Mouse (Mus musculus): ENCODE measurements around the gene Grsf1.

The Grsf1 gene

DNA sequence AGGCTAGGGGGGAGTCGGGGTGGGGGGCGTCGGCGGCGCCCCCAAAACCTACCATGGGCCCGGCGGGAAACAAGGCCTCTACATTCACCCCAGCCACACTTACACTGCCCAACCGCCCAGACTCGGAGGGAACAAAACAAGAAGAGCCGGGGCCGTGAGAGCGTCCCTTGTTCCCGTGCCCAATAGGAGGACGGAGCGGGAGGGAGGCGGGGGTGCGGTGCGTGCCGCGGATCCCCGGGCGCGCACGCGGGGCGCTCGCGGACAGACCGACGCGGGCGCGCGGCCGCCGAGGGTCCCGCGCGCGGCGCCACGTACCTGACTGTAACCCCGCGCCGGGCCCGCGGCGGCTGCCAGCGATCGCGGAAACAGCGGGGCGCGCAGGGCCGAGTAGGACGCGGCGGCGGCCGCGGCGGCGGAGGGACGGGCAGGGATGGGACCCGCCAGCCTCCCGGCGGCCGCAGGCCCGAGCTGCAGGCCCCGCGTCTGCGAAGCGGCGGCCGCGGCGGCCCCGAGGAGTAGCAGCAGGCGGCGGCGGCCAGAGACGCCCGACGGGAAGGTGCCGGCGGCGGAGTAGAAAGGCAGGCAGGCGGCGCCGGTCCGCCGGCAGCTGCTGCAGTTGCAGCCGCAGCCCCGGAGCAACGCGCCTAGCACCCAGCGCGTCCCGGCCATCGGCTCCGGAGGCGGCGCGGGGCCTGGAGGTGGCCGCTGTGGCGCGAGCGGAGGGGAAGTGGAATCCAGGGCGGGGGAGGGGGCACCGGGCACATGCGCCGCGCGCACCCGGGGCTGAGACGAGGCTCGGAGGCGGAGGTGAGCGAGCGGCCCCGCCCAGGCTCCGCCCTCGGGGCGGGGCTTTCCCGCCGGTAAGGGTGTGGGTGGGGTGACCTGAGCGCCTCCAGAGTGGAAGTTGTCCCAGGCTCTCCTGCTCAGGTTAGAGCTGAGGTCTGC, at the start of gene Grsf1:
TSS of gene Grsf1 (minus strand) at position 729 of the 945 bp plus-strand sequence.
- in situ Hi-C loops (cut with MboI; ENCODE audit: unreplicated experiment in 2 of 2): loop anchor here (10.0 to 25.0 kb wide), 3 partner anchors 161 to 1012 kb away; no protein-coding TSS in a partner anchor

DNA sequence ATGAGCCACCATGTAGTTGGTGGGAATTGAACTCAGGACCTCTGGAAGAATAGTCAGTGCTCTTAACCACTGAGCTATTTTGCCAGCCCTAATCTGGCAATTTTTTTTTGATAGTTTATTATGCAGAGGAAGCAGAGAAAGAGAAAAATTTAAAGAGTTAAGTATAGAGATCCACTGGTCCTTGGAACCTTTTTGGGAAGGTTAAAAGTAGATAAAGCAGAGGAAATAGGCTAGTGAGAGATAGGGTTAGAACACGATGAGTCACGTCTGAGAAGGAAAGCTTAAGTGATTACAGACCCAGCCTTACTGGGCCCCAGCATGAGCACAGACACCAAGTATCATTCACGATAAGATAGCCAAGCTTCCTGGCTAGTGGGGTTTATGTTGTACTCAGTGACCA, 48.1 kb upstream of the Grsf1 start:
- in situ Hi-C loops (cut with MboI; ENCODE audit: unreplicated experiment in 2 of 2): loop anchor here in 1 of 2 experiments (5.0 kb wide), 1 partner anchor 38 kb away; the partner anchor contains the start of gene Dck

DNA sequence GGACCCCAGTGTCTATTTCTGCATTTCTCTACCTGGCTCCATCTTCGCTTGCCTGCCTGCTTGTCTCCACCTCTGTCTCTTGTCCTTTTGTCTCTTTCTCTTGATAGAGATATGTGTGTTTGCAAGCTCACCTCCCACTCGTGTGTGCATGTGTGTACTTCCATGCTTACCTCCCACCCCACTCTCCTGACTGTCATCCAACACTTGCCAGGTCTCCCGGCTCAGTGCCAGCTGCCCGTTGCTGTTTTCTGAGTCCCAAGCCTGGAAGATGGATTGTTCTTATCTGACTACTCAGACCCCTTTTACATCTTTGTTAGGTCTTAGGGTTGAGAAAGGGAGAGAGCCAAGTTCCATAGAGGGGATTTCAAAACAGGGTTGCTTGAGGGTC, 46.2 kb upstream of the Grsf1 start:
- in situ Hi-C loops (cut with MboI; ENCODE audit: unreplicated experiment in 2 of 2): loop anchor here in 1 of 2 experiments (5.0 kb wide), 1 partner anchor 40 kb away; the partner anchor contains the start of gene Dck

DNA sequence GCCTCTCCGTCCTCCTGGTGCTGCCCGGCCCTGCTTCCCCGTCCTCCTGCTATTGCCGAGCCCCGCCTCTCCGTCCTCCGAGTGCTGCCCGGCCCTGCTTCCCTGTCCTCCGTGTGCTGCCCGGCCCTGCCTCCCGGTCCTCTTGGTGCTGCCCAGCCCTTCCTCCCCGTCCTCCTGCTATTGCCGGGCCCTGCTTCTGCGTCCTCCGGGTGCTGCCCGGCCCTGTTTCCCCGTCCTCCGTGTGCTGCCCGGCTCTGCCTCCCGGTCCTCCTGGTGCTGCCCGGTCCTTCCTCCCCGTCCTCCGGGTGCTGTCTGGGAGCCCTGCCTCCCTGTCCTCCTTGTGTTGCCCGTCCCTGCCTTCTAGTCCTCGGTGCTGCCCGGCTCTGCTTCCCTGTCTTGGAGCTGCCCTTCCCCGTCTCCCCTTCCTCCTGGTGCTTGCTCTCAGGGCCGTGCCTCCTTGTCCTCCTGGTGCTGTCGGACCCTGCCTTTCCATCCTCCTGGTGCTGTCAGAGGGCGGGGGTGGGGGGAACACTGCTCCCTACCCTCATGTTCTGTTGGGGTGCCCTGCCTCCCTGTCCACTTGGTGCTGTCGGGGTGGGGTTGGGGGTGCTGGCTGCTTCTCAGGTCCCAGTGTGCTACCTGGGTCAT, 45.7 kb upstream of the Grsf1 start:
- in situ Hi-C loops (cut with MboI; ENCODE audit: unreplicated experiment in 2 of 2): loop anchor here in 1 of 2 experiments (5.0 kb wide), 1 partner anchor 41 kb away; the partner anchor contains the start of gene Dck

DNA sequence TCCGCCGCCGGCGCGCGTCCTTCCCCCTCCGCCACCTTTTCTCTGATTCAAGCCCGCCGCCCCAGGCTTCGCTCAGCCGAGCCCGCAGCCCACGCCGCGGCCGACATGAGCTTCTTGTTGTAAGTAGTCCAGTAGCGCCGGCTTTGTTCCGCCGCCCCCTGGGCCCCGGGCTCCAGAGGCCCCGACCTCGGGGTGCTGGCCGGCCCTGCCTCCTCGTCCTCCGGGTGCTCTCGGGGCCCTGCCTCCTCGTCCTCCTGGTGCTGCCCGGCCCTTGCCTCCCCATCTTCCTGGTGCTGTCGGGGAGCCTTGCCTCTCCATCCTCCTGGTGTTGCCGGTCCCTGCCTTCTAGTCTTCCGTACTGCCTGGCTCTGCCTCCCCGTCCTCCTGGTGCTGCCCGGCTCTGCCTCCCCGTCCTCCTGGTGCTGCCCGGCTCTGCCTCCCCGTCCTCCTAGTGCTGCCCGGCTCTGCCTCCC, 45.1 kb upstream of the Grsf1 start:
- in situ Hi-C loops (cut with MboI; ENCODE audit: unreplicated experiment in 2 of 2): loop anchor here in 1 of 2 experiments (5.0 kb wide), 1 partner anchor 41 kb away; the partner anchor contains the start of gene Dck

DNA sequence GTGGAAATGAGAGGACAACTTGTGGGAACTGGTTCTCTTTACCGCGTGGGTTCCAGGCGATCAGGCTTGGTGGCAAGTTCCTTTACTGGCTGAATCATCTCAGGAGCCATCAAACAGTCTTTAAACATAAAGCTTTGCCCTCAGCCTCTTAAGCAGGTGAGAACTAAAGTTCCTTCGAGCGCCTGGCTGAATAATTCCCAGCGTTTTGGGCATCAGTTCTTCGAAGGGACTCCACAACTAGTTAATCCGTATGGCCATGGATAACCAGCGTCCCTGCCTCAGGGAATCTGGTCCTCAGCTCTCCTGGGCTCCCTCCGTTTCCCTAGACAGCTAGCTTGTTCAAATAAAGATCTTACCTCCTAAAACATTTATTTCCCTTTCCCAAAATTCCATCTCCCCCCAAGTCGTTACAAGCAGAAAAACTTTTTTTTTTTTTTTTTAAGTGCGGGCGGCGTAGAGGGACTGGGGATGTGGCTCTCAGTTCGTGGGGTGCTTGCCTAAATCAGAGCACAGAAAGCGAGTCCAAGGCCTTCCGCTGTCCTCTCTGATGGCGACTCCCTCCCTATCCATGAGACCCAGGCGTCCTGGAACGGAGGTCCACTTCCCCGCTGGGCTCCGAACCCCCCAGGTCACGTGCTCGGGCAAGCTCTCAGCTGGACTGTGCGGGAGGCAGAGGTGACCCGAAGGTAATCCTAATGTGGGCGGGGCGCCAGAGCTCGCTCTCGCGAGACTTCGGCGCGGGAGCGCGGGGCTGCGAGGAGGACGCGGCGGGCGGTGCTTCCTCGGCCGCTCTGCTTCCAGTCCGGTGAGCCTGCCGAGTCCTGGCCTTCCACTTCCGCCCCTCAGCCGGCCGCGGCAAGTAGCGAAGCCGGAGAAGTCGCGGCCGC, 44.4 kb upstream of the Grsf1 start, which contains the start of gene Mob1b:
TSS of gene Mob1b (plus strand) at position 740 of the 887 bp plus-strand sequence.
- in situ Hi-C loops (cut with MboI; ENCODE audit: unreplicated experiment in 2 of 2): loop anchor here in 1 of 2 experiments (5.0 kb wide), 1 partner anchor 42 kb away; the partner anchor contains the start of gene Dck

DNA sequence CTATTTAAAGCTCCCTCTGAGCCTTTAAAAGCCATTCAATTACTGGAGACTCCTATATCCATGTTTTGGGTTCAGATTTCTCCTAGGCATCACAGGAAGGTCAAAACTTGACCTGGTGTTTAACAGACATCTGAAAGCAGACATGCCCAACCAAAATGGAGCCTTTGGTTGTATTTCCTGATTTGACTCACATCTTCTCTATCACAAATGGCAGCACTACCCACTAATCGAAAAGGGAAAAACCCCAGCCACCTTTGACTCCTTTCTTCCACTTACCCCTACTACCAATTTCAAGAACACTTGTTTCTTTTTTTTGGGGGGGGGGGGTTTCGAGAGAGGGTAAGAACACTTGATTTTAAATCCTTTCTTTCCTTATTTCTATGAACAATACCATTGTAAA, 41.0 kb upstream of the Grsf1 start:
- in situ Hi-C loops (cut with MboI; ENCODE audit: unreplicated experiment in 2 of 2): no loop called here

DNA sequence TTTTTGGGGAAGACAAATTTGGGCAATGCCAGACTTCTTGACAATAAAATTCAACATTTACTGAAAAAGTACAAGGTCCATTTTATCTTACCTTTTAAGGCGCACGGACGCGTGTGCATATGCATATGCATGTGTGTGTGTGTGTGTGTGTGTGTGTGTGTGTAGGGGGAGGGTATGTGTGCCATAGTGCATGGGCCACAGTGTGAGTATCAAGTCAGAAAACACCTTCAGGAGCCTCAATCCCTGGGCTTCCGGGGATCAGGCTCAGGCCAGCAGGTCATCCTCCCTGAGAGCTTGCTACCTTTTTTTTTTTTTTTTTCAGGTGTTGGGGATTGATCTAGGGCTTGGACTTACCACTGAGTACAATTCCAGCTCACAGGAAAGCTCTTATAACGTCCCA, 36.4 kb upstream of the Grsf1 start:
- in situ Hi-C loops (cut with MboI; ENCODE audit: unreplicated experiment in 2 of 2): no loop called here

DNA sequence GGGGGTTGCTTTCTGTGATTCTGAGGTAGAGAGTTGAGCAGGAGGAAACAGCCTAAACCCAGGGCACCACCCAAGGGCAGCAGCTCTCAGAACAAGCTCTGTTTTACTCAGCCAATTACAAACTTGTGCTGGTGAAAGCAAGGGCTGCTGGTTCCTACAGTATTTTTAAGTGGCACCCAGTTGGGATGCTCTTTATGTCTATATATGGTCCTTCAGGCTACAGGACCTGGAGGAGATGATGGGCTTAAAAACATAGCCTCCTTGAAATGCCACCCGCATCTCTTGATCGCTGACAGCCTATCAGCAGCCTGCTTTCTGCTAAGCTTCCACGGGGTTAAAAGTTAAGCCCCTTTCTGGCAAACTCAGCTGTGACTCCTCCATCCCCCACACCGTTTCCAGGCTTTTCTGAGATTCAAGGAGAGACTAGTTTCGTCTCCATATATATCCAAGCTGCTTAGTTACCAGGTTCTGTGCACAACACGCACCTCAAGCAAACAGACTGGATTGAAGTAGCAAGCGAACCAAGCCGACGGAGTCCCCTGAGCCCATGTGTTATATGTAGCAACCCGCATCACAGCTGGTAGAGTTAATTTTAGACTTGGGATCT, 35.8 kb upstream of the Grsf1 start:
- in situ Hi-C loops (cut with MboI; ENCODE audit: unreplicated experiment in 2 of 2): no loop called here

DNA sequence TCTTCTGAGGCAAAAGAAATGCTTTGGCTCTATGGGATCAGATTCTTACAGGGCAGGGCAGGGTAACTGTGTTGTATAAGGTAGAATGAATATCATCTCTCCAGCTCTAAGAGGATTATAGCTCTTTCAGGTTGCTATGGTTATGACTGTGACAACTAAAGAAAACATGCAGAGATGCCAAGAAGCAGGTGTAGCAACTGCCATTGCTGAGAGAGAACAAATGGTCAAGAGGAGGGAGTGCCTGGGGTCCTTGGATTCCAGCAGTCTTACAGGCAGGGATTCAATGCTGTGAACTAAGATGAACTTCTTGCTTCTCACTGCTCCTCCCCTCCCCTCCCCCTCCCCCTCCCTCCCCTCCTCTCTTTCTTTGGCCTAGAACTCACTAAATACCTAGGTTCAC, 35.2 kb upstream of the Grsf1 start:
- in situ Hi-C loops (cut with MboI; ENCODE audit: unreplicated experiment in 2 of 2): no loop called here

DNA sequence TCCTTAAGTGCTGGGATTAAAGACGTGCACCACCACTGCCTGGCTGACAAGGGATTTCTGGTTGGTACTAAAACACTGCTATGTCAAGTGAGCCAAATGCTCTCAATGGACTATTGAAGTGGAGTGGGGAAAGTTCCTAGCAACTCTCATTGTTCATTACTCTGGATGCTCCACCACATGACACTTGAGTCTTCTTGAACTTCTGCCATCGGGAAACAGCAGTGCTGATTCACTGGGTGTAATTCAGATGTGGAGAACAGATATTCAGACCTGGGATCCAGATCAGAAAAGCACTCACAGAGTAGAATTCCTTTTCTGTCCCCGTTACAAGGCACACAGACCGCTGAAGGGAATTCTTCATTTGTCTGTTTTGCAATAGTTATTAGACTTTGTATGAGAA, 27.6 kb upstream of the Grsf1 start:
- in situ Hi-C loops (cut with MboI; ENCODE audit: unreplicated experiment in 2 of 2): no loop called here

DNA sequence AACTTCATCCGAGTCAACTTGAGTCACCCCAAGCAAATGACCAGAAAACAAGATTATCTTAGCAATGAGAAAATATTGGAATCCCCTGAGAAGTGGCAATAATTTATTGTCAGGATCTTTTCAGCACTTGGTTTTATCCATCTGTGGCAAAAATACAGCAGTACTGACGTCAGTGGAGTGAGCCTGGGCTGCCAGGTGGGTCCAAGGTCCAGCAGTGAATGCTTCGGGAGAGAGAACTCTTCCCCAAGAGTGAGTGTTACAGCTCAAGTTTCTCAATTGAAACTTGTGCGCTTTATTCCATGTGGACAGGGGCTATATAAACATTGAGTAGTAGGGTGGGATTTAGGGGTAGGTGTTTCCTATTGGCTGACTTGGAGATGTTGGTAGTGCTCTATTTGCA, 26.1 kb upstream of the Grsf1 start:
- in situ Hi-C loops (cut with MboI; ENCODE audit: unreplicated experiment in 2 of 2): no loop called here

DNA sequence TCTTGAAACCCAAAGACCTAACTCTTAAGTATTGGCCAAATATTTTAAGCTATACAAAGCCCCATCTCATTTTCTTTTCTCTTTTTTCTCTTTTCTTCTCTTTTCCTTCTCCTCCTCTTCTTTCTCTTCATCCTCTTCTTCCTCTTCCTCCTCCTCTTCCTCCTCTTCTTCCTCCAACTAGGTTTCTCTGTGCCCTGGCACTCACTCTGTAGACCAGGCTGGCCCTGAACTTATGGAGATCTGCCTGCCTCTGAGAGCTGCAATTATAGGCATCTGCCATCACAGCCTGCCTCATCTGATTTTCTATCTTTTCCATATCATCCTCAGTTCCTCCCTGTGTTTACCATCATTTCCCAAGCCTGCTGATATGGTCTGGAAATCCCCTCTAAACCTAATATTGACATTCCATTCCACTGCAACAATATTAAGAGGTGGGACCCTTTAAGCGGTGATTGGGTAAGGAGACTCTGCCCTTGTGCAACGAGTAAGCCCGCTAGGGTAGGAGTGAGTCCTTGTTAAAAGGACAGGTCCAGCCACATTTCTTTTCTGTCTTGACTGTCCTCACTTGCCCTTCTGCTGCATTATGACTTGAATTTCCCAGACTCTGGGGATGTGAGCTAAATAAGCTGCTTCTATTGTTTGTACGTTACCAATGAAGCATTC, 23.4 kb upstream of the Grsf1 start:
- in situ Hi-C loops (cut with MboI; ENCODE audit: unreplicated experiment in 2 of 2): loop anchor here (10.0 to 25.0 kb wide), 3 partner anchors 688 to 988 kb away; no protein-coding TSS in a partner anchor

DNA sequence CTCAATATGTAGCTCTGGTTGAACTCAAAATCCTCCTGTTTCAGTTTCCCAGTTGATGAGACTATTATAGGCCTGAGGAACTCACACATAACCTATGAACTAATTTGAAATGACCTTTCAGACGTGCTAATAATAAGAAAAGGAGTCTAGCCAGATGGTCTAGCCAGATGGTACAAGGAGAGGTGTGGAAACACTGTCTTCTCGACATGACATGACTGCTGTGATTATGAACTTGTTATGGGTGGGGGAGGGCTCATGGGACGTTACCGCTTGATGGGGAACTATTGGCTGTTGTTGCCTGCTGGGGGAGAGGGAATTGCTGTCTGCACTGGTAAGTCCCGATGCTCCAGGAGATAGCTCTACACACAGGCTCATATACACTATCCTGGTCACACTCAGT, 21.3 kb upstream of the Grsf1 start:
- in situ Hi-C loops (cut with MboI; ENCODE audit: unreplicated experiment in 2 of 2): loop anchor here (10.0 to 25.0 kb wide), 3 partner anchors 690 to 990 kb away; no protein-coding TSS in a partner anchor

DNA sequence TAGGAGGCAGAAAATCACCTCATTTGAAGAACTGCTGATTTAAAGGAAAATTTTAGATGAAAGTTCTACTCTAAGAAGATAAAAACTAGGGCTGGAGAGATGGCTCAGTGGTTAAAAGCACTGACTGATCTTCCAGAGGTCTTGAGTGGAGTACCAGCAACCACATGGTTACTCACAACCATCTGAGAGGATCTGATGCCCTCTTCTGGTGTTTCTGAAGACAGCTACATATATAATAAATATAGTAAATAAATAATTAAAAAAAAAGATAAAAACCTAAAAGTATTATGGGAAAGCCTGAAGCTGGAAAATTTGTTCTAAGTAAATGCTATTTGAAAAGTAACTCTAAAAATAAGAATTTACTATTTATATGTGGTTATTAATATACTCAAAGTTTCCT, 17.1 kb upstream of the Grsf1 start:
- in situ Hi-C loops (cut with MboI; ENCODE audit: unreplicated experiment in 2 of 2): loop anchor here (5.0 to 25.0 kb wide), 4 partner anchors 694 to 994 kb away; no protein-coding TSS in a partner anchor

DNA sequence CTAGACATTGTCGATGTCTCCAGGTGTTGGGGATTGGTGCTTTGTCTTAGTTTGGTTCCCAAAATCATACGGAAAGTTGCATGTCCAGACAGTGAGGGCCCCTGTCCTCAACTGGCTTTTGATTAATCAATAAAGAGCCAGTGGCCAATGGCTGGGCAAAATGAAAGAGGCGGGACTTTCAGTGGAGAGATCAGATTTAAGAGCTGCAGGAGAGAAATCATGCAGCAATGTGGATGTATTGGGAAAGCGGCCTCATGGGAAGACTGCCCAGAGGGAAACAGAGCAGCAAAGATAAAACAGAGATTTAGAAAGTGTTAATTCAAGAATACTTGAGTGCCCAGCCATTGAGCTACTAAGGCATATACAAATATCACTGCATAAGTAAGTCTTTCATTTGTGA, 16.6 kb upstream of the Grsf1 start:
- in situ Hi-C loops (cut with MboI; ENCODE audit: unreplicated experiment in 2 of 2): loop anchor here (5.0 to 25.0 kb wide), 4 partner anchors 695 to 995 kb away; no protein-coding TSS in a partner anchor

DNA sequence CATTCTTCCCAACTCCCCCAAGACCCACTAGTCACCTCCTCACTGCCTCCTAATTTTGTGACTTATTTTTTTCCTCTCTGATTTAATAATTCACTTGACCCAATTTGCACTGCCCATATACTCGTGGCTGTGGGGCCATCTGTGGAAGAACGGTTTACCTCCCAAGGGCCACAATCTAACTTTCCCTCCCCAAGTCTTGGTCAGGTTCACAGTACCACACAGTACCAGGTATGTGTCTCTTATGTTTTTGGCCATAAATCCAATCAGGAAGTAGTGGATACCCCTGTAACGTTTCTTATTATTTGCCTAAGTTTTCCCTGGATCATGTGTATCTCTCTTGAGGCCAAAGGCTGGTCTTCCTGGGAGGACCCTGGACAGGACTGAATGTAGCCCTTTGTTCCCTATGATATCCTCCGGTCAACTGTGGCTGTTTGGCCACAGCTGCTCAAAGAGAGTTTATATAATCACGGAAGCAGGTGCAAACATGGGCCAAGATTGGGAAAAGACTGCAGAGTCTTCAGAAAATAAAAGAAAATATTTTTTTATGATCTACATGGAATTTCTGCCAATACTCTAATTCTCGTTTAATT, 15.6 kb upstream of the Grsf1 start:
- in situ Hi-C loops (cut with MboI; ENCODE audit: unreplicated experiment in 2 of 2): loop anchor here (5.0 to 25.0 kb wide), 4 partner anchors 696 to 996 kb away; no protein-coding TSS in a partner anchor
